Mouse (Mus musculus) limb, embryonic 12.5 days (tissue): ENCODE results near the gene Ucma. TPM values are rescaled to one million over a fixed set of nuclear protein-coding genes. Genes with fewer than 3 reads are reported as not detected.

Experiments
- ATAC-seq: fragments of 200-750 bp; cut with Nextera tagmentation; 2 replicates; pipeline ENCODE4 v1.8.0; 2017; ENCODE audit warnings: low read depth, moderate TSS enrichment; ENCODE audit not compliant: insufficient number of reproducible peaks, insufficient read depth, low FRiP score, low TSS enrichment
- H3K27ac ChIP-seq: fragments of 300-500 bp; sonication (generic); 2 replicates; pipeline ENCODE4 v1.5.1; 2016; ENCODE audit warnings: mild to moderate bottlenecking, moderate library complexity
- H3K27me3 ChIP-seq: fragments of 300-500 bp; sonication (generic); 2 replicates; pipeline ENCODE4 v1.6.1; 2016; ENCODE audit warnings: mild to moderate bottlenecking, moderate library complexity
- H3K36me3 ChIP-seq: fragments of 300-500 bp; sonication (generic); 2 replicates; pipeline ENCODE4 v1.6.1; 2016; ENCODE audit warnings: mild to moderate bottlenecking, moderate library complexity
- H3K4me1 ChIP-seq: fragments of 300-500 bp; sonication (generic); replicated peaks from 2 replicates; pipeline ENCODE4 v1.6.1; 2016
- H3K4me2 ChIP-seq: fragments of 300-500 bp; sonication (generic); 2 replicates; pipeline ENCODE4 v1.6.1; 2016; ENCODE audit warnings: mild to moderate bottlenecking, moderate library complexity
- H3K4me3 ChIP-seq: fragments of 300-500 bp; sonication (generic); replicated peaks from 2 replicates; pipeline ENCODE4 v1.5.1; 2016; ENCODE audit warnings: mild to moderate bottlenecking
- H3K9ac ChIP-seq: fragments of 300-500 bp; sonication (generic); replicated peaks from 2 replicates; pipeline ENCODE4 v1.6.1; 2016; ENCODE audit warnings: mild to moderate bottlenecking, moderate library complexity
- H3K9me3 ChIP-seq: fragments of 300-500 bp; sonication (generic); 2 replicates; pipeline ENCODE4 v1.6.1; 2016; ENCODE audit warnings: mild to moderate bottlenecking, moderate library complexity
- WGBS: fragments of 180-500 bp; shearing (Covaris S2); methylation state at CpG from one replicate; pipeline ENCODE4 v1.1.7; 2016; 5-methylcytosine and 5-hydroxymethylcytosine counted together
- polyA plus RNA-seq: library from polyadenylated mRNA; unstranded; fragments of >200 nt; fragmentation: Nextera tagmentation; extraction: Ambion mirVana; gene quantifications from 2 replicates; pipeline ENCODE4 v1.2.1, GENCODE M21; 2016

Gene Ucma
- polyA plus RNA-seq, 1 experiment from 2014 or later: not detected

DNA sequence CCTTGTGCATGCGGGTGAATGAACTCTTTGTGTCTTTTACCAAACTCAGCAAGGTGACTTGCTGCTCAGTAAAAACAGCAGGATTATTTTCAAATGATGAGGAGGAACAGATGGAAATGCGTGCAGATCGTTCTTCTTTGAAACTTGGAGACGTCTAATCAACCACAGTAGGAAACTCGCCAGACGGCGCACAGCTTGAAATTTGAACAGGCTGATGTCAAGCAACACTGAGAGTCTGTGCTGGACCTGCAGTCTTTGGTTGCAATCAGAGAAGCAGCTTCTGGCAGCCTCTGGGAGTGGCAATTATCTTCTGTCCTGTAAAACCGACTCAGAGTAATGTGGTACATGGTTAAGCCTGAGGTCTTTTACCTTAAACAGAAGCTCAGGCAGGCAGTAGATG, 2.2 kb downstream of the Ucma start:
- Histone ChIP-seq H3K4me2 (no peak overlapping the region), H3K27ac (peak overlapping the region; percentile 66; the same call in 1 of the 2 replicates), H3K36me3 (no peaks in the 10 kb centered on the region), H3K27me3 (no peaks in the 10 kb centered on the region), H3K9me3 (no peaks in the 10 kb centered on the region), H3K4me1 (peaks cover 12% of the 10 kb centered on the region), H3K4me3 (no peak overlapping the region), H3K9ac (no peak overlapping the region)
- ATAC-seq: no peak
- WGBS: 8% methylated on average over 8 of the region's 8 CpGs

DNA sequence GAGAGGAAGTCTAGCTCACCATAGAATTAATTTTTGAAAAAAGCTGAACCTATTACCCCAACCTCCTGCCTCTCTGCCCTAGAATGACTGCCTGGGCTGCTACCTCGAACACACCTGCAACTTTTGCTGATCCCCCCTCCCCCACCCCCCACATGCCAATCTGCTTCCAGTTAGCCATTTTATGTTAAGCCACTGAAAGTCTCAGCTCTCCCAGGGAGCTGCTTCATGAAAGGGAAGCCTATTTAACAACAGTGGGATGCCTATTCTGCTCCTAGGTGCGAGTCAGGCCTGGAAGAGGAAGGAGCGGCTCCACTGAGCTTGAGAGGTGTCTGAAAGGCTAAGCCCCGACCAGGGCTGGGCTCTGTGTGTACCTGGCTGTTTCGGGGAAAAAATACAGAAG, 8.1 kb downstream of the Ucma start:
- Histone ChIP-seq H3K9me3 (no peaks in the 10 kb centered on the region), H3K27me3 (no peaks in the 10 kb centered on the region), H3K4me1 (peaks cover 15% of the 10 kb centered on the region), H3K4me3 (no peak overlapping the region), H3K4me2 (no peak overlapping the region), H3K27ac (peak overlapping the region; percentile 53; the same call in 1 of the 2 replicates), H3K36me3 (no peaks in the 10 kb centered on the region; the same call in 1 of the 2 replicates), H3K9ac (no peak overlapping the region)
- ATAC-seq: peak; percentile 38; the same call in 1 of the 2 replicates
- WGBS: 14% methylated on average over 5 of the region's 5 CpGs

DNA sequence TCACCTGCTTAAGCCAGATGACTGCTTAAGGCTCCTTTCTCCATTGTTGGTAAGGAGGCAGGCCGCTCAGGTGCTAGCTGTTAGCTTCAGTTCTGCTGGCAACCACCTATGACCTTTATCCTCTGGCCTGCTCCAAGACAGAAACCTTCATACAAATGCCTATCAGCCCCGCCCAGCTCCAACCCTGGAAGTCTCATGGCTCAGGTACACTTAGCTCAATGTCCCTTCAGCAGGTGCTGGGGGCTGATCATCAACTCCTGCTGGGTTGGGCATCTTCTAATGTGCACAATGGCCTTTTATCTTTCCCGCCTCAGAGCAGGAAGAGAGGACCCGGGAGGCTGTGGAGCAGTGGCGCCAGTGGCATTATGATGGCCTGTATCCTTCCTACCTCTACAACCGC, 9.1 kb downstream of the Ucma start:
- H3K36me3 ChIP-seq: peaks cover under 1% of the 10 kb centered on the region; the same call in 1 of the 2 replicates
- H3K4me3 ChIP-seq: no peak overlapping the region
- H3K4me1 ChIP-seq: peaks cover 15% of the 10 kb centered on the region
- H3K9me3 ChIP-seq: no peaks in the 10 kb centered on the region
- H3K4me2 ChIP-seq: no peak overlapping the region
- no peaks in the 10 kb centered on the region for H3K27me3 ChIP-seq
- 83% methylated on average over 6 of the region's 6 CpGs for WGBS
- ATAC-seq: no peak
- H3K27ac ChIP-seq: no peak overlapping the region
- H3K9ac ChIP-seq: no peak overlapping the region

DNA sequence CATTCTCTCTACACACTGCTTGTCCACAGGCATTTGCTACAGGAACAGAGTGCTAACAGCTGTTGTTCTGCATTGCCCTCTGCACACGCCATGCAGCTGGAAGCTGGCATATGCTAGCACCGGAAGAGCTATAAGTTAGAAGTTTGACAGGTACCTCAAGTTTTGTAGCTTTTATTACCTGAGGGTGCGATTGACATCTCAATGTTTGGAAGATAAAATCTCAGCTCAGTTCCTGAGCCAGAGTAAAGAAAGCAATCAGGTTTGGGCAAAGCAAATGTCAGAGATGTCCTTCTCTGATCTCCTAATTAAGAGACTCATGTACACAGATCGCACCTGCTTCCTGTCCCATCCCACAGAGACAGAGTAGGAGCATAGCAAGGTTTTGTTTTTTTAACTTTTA, 10.9 kb downstream of the Ucma start:
- ATAC-seq: no peak
- H3K27me3 ChIP-seq: no peaks in the 10 kb centered on the region
- 72% methylated on average over 4 of the region's 4 CpGs for WGBS
- H3K4me3 ChIP-seq: no peak overlapping the region
- no peak overlapping the region for H3K4me2 ChIP-seq
- no peak overlapping the region for H3K27ac ChIP-seq
- H3K9me3 ChIP-seq: no peaks in the 10 kb centered on the region
- H3K4me1 ChIP-seq: peaks cover 15% of the 10 kb centered on the region
- no peak overlapping the region for H3K9ac ChIP-seq
- H3K36me3 ChIP-seq: peaks cover 17% of the 10 kb centered on the region

DNA sequence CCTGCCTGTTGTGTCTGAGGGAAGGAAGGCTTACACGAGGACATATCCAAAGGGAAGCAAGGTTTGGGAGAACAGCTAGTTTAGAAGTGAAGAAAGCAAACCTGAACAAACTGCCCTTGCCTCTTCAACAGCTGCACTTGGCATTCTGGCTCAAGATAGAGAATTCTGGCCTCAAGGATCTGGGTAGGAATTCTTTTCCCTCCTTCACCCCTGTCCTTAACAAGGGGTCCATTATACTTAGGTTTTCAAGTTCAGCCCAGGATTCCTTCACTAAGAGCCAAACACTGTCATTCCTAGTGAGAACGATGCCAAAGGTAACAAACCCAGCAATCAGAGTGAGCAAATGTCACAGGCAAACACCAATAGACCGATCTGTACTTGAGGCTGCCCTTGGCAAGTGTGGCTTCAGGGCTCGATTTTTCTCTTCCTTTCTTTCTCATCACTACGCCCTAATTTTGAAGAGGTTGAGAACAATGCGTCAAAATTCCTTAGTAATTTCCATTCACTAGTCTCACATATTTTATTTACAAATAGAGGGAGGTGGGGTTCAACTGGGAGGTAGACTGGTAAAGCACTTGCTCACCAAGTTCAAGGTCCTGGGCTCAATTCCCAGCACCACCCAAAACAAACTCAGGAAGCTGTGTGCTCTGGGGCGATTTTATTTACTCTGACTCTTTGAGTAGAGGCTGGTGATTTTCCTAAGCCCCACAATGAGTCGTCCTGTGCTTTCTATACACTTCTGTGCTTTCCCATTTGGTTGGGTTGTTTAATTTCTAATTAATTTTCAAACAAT, 11.7 kb downstream of the Ucma start:
- no peak overlapping the region for H3K9ac ChIP-seq
- WGBS: 82% methylated on average over 8 of the region's 8 CpGs
- no peak overlapping the region for H3K4me3 ChIP-seq
- H3K9me3 ChIP-seq: no peaks in the 10 kb centered on the region
- no peak for ATAC-seq
- peaks cover 15% of the 10 kb centered on the region for H3K4me1 ChIP-seq
- no peaks in the 10 kb centered on the region for H3K27me3 ChIP-seq
- H3K27ac ChIP-seq: no peak overlapping the region
- H3K36me3 ChIP-seq: peaks cover 21% of the 10 kb centered on the region
- no peak overlapping the region for H3K4me2 ChIP-seq

DNA sequence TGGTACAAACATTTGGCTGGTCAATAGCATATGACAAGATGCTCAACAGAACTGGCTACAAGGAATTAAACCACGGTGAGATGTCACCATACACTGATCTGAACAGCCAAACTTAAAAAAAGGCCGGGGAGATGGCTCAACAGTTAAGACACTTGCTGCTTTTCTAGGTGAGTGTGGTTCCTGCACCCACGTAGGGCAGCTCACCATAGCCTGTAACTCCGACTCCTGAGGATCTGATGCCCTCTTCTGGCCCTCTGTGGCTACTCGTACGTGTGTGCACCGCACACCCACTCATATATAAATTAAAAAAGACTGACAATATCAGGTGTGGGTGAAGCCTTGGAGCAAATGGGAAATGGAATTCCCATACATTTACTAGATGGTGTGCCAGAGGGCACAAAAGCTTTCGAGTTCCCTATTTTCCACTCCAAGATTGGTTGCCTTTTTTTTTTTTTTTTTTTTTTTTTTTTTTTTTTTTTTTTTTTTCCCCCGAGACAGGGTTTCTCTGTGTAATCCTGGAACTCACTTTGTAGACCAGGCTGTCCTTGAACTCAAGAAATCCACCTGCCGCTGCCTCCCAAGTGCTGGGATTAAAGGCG, 13.0 kb downstream of the Ucma start:
- no peak overlapping the region for H3K9ac ChIP-seq
- no peaks in the 10 kb centered on the region for H3K9me3 ChIP-seq
- H3K36me3 ChIP-seq: peaks cover 32% of the 10 kb centered on the region
- H3K4me2 ChIP-seq: no peak overlapping the region
- no peak overlapping the region for H3K4me3 ChIP-seq
- H3K27ac ChIP-seq: no peak overlapping the region
- 79% methylated on average over 11 of the region's 11 CpGs for WGBS
- ATAC-seq: no peak
- H3K27me3 ChIP-seq: no peaks in the 10 kb centered on the region
- H3K4me1 ChIP-seq: peaks cover 12% of the 10 kb centered on the region

DNA sequence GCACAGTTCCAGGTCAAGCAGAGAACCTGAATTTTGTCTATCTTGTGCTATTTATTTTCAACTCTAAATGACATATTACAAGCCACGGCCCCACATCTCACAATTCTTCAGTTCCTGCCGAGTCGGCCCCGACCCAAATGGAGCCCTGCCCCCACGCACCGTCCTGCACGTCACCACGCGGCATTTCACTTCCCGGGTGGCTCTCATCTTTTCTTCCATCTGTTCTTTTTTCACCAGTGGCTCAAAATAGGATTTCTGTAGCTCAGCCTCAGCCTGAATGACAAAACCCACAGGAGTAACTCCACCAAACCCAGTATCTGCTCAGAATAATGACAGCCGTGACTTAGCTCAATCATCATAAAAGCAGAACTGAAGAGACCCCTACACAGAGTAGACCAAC, 17.7 kb downstream of the Ucma start:
- no peaks in the 10 kb centered on the region for H3K27me3 ChIP-seq
- no peak for ATAC-seq
- no peak overlapping the region for H3K27ac ChIP-seq
- H3K4me3 ChIP-seq: no peak overlapping the region
- H3K9me3 ChIP-seq: no peaks in the 10 kb centered on the region
- H3K36me3 ChIP-seq: peaks cover 75% of the 10 kb centered on the region
- H3K4me1 ChIP-seq: no peaks in the 10 kb centered on the region
- H3K9ac ChIP-seq: no peak overlapping the region
- no peak overlapping the region for H3K4me2 ChIP-seq
- 93% methylated on average over 11 of the region's 11 CpGs for WGBS

DNA sequence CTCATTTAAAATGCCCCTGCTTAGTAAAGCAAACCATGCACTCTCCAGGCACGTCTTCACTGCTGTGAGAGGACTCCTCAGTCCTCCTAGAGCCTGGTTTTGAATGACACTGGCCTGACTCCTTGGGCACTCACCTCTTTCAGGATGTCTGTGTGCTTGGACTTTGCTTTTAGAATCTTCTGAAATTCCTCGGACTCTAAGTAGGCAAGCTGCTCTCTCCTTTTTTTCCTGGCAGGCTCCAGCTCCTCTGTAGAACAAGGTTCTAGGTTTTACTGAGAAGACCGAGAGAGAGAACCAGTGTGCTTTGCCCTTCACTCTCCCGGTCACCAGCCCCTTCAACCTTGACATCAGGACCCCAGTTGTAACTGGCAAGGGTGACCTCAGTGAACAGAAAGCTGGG, 18.5 kb downstream of the Ucma start:
- 91% methylated on average over 4 of the region's 4 CpGs for WGBS
- H3K9me3 ChIP-seq: no peaks in the 10 kb centered on the region
- no peak overlapping the region for H3K4me3 ChIP-seq
- H3K4me2 ChIP-seq: no peak overlapping the region
- H3K4me1 ChIP-seq: no peaks in the 10 kb centered on the region
- peaks cover 82% of the 10 kb centered on the region for H3K36me3 ChIP-seq
- H3K27ac ChIP-seq: no peak overlapping the region
- H3K27me3 ChIP-seq: no peaks in the 10 kb centered on the region
- no peak for ATAC-seq
- no peak overlapping the region for H3K9ac ChIP-seq

DNA sequence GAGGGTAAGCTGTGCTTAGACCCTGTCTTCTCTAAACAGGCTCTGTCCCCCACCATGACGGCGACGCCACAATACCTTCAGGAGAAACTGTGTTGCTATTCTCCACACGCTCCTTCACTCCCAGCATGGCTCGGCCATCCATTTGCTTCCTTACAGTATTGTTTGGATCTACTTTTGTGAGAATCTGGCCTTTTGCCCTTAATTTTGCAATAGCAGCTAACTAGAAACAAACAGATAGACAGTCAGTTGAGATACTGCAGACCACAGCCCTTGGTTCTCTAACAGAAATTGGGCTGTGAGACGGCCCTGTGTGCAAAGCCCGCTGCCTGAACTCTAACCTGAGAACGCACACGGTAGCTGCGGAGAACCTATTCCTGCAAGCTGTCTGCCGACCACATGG, 19.7 kb downstream of the Ucma start:
- Histone ChIP-seq H3K27ac (no peak overlapping the region), H3K9ac (no peak overlapping the region), H3K9me3 (no peaks in the 10 kb centered on the region), H3K36me3 (peaks cover 87% of the 10 kb centered on the region), H3K4me1 (no peaks in the 10 kb centered on the region), H3K27me3 (no peaks in the 10 kb centered on the region), H3K4me2 (no peak overlapping the region), H3K4me3 (no peak overlapping the region)
- 91% methylated on average over 11 of the region's 11 CpGs for WGBS
- no peak for ATAC-seq

DNA sequence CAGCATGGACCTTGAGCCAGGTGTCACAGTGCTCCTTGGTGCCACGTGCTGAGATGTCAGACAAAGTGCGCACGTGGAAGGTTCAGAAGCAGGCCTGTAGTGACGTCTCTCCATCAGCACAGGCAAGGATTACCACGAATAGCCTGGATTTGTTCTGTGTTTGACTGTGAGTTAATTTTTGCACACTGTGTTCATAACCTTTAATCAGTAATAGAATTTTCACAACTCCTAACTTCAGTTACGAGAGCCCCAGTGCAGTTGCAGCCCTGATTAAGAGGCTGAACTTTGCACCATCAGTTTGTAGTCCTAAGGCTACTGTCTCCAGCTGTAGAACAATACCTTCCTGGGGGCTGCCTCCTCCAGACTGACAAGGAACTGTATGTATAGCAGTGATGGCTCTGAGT, 20.5 kb downstream of the Ucma start:
- Histone ChIP-seq H3K9me3 (no peaks in the 10 kb centered on the region), H3K27me3 (no peaks in the 10 kb centered on the region), H3K36me3 (peaks cover 87% of the 10 kb centered on the region), H3K4me1 (no peaks in the 10 kb centered on the region), H3K9ac (no peak overlapping the region), H3K27ac (no peak overlapping the region), H3K4me3 (no peak overlapping the region), H3K4me2 (no peak overlapping the region)
- 94% methylated on average over 6 of the region's 6 CpGs for WGBS
- ATAC-seq: no peak

DNA sequence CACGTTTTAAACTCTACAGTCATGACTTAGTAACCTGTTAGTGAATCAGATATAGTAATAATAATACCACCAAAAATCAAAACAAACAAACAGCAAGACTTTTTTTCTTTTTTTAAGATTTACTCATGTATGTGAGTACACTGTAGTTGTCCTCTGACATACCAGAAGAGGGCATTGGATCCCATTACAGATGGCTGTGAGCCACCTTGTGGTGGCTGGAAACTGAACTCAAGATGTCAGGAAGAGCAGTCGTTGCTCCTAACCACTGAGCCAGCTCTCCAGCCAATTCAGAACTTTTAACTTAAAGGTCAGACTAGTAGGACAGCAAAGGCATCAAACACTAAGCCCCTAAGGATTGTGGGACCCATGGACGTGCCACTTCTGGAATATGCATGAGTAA, 23.0 kb downstream of the Ucma start:
- H3K9me3 ChIP-seq: no peaks in the 10 kb centered on the region
- no peak overlapping the region for H3K4me2 ChIP-seq
- no peaks in the 10 kb centered on the region for H3K4me1 ChIP-seq
- WGBS: 84% methylated on average over 3 of the region's 3 CpGs
- no peak overlapping the region for H3K9ac ChIP-seq
- no peak overlapping the region for H3K27ac ChIP-seq
- H3K36me3 ChIP-seq: peaks cover 93% of the 10 kb centered on the region
- ATAC-seq: no peak
- H3K4me3 ChIP-seq: no peak overlapping the region
- H3K27me3 ChIP-seq: no peaks in the 10 kb centered on the region

DNA sequence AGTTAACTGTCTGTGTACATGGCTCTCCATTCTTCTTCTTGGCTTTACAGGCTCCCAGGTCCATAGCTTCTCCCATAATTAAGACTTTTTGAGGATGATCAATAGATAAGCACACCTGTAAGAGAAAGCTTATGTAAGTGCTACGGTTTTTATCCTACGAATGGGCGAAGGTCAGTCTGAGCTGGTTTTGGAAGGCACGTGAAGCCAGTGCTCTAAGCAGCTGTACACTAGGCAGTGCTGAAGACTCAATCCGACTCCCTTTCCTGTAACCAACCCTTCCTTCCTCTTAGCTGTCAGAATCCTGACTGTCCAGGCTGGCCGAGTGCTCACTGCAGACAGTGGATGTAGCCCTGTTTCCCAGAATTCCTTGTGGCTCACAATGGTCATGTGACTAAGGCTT, 25.3 kb downstream of the Ucma start:
- no peak for ATAC-seq
- H3K4me3 ChIP-seq: no peak overlapping the region
- H3K4me1 ChIP-seq: no peaks in the 10 kb centered on the region
- no peak overlapping the region for H3K9ac ChIP-seq
- no peaks in the 10 kb centered on the region for H3K27me3 ChIP-seq
- no peaks in the 10 kb centered on the region for H3K9me3 ChIP-seq
- H3K36me3 ChIP-seq: peaks cover 91% of the 10 kb centered on the region
- 89% methylated on average over 6 of the region's 6 CpGs for WGBS
- no peak overlapping the region for H3K27ac ChIP-seq
- H3K4me2 ChIP-seq: no peak overlapping the region
